Mouse (Mus musculus): ENCODE data around the gene Raver2. TPM values are rescaled to one million over a fixed set of nuclear protein-coding genes. Genes with fewer than 3 reads are reported as not detected.

Raver2 gene
- polyA plus RNA-seq (2012), result 0.01 TPM in 1 of 2 replicates, not detected in the other

- H3K27me3 ChIP-seq (ENCODE audit: control insufficient read depth), result peaks cover 53% of the 10 kb centered on the region
- H3K9me3 ChIP-seq (ENCODE audit: control insufficient read depth, low read length), result no peaks in the 10 kb centered on the region
- H3K4me3 ChIP-seq (replicated peaks), result peak within 1 kb of the TSS; percentile 46
- H3K4me1 ChIP-seq (ENCODE audit: control insufficient read depth), result peaks cover 6% of the 10 kb centered on the region
- no peaks in the 10 kb centered on the region for H3K36me3 ChIP-seq (ENCODE audit: control insufficient read depth)
- TF ChIP-seq GATA1 (IDR thresholded peaks at IDR 0.05; ENCODE audit: low read length), result no peak
- TF ChIP-seq TAL1 (IDR thresholded peaks at IDR 0.05; ENCODE audit: low read length), result no peak
Measured at GRCm38 (mm10) chr4:101068786-101069153, at the start of gene Raver2. Raver2 (plus strand) TSS chr4:101068983.

GRCm38 (mm10) chr4:101020596-101020995 lies 48.2 kb upstream of the Raver2 start, which contains the start of gene Gm10577:
Gm10577 (minus strand) TSS chr4:101020696.
- H3K9me3 ChIP-seq (ENCODE audit: control insufficient read depth, low read length), result peaks cover 5% of the 10 kb centered on the region; the same call in 1 of the 2 replicates
- H3K36me3 ChIP-seq (ENCODE audit: control insufficient read depth), result no peaks in the 10 kb centered on the region
- TF ChIP-seq TAL1 (IDR thresholded peaks at IDR 0.05; ENCODE audit: low read length), result no peak
- TF ChIP-seq GATA1 (IDR thresholded peaks at IDR 0.05; ENCODE audit: low read length), result no peak
- H3K4me3 ChIP-seq (replicated peaks), result no peak within 1 kb of the TSS
- H3K27me3 ChIP-seq (ENCODE audit: control insufficient read depth), result no peaks in the 10 kb centered on the region
- H3K4me1 ChIP-seq (ENCODE audit: control insufficient read depth), result peaks cover 3% of the 10 kb centered on the region

- Histone ChIP-seq H3K4me1 (ENCODE audit: control insufficient read depth) (no peaks in the 10 kb centered on the region), H3K9me3 (ENCODE audit: control insufficient read depth, low read length) (peaks cover 5% of the 10 kb centered on the region; the same call in 1 of the 2 replicates), H3K4me3 (replicated peaks) (no peak overlapping the region), H3K27me3 (ENCODE audit: control insufficient read depth) (no peaks in the 10 kb centered on the region), H3K36me3 (ENCODE audit: control insufficient read depth) (no peaks in the 10 kb centered on the region)
- no peak for TF ChIP-seq TAL1 (IDR thresholded peaks at IDR 0.05; ENCODE audit: low read length)
- TF ChIP-seq GATA1 (IDR thresholded peaks at IDR 0.05; ENCODE audit: low read length), result no peak
Measured at GRCm38 (mm10) chr4:101026566-101026965, 42.2 kb upstream of the Raver2 start.

GRCm38 (mm10) chr4:101026995-101027394 lies 41.8 kb upstream of the Raver2 start:
- TF ChIP-seq GATA1 (IDR thresholded peaks at IDR 0.05; ENCODE audit: low read length), result no peak
- no peak for TF ChIP-seq TAL1 (IDR thresholded peaks at IDR 0.05; ENCODE audit: low read length)
- Histone ChIP-seq H3K4me3 (replicated peaks) (no peak overlapping the region), H3K4me1 (ENCODE audit: control insufficient read depth) (no peaks in the 10 kb centered on the region), H3K9me3 (ENCODE audit: control insufficient read depth, low read length) (peaks cover 5% of the 10 kb centered on the region; the same call in 1 of the 2 replicates), H3K36me3 (ENCODE audit: control insufficient read depth) (no peaks in the 10 kb centered on the region), H3K27me3 (ENCODE audit: control insufficient read depth) (no peaks in the 10 kb centered on the region)

GRCm38 (mm10) chr4:101027852-101028411 lies 40.9 kb upstream of the Raver2 start:
- H3K9me3 ChIP-seq (ENCODE audit: control insufficient read depth, low read length), result peaks cover 4% of the 10 kb centered on the region; the same call in 1 of the 2 replicates
- TF ChIP-seq GATA1 (IDR thresholded peaks at IDR 0.05; ENCODE audit: low read length) (no peak), TAL1 (IDR thresholded peaks at IDR 0.05; ENCODE audit: low read length) (no peak)
- H3K4me1 ChIP-seq (ENCODE audit: control insufficient read depth), result no peaks in the 10 kb centered on the region
- H3K36me3 ChIP-seq (ENCODE audit: control insufficient read depth), result no peaks in the 10 kb centered on the region
- no peaks in the 10 kb centered on the region for H3K27me3 ChIP-seq (ENCODE audit: control insufficient read depth)
- no peak overlapping the region for H3K4me3 ChIP-seq (replicated peaks)

GRCm38 (mm10) chr4:101033047-101033446 lies 35.7 kb upstream of the Raver2 start:
- Histone ChIP-seq H3K4me3 (replicated peaks) (no peak overlapping the region), H3K36me3 (ENCODE audit: control insufficient read depth) (no peaks in the 10 kb centered on the region), H3K9me3 (ENCODE audit: control insufficient read depth, low read length) (no peaks in the 10 kb centered on the region), H3K27me3 (ENCODE audit: control insufficient read depth) (no peaks in the 10 kb centered on the region), H3K4me1 (ENCODE audit: control insufficient read depth) (no peaks in the 10 kb centered on the region)
- TF ChIP-seq GATA1 (IDR thresholded peaks at IDR 0.05; ENCODE audit: low read length) (no peak), TAL1 (IDR thresholded peaks at IDR 0.05; ENCODE audit: low read length) (no peak)

- H3K36me3 ChIP-seq (ENCODE audit: control insufficient read depth), result no peaks in the 10 kb centered on the region
- no peak overlapping the region for H3K4me3 ChIP-seq (replicated peaks)
- no peaks in the 10 kb centered on the region for H3K4me1 ChIP-seq (ENCODE audit: control insufficient read depth)
- no peaks in the 10 kb centered on the region for H3K9me3 ChIP-seq (ENCODE audit: control insufficient read depth, low read length)
- H3K27me3 ChIP-seq (ENCODE audit: control insufficient read depth), result no peaks in the 10 kb centered on the region
- TF ChIP-seq TAL1 (IDR thresholded peaks at IDR 0.05; ENCODE audit: low read length) (no peak), GATA1 (IDR thresholded peaks at IDR 0.05; ENCODE audit: low read length) (no peak)
Measured at GRCm38 (mm10) chr4:101035131-101035530, 33.7 kb upstream of the Raver2 start.

GRCm38 (mm10) chr4:101037156-101037555 lies 31.6 kb upstream of the Raver2 start:
- Histone ChIP-seq H3K9me3 (ENCODE audit: control insufficient read depth, low read length) (no peaks in the 10 kb centered on the region), H3K27me3 (ENCODE audit: control insufficient read depth) (no peaks in the 10 kb centered on the region), H3K4me1 (ENCODE audit: control insufficient read depth) (no peaks in the 10 kb centered on the region), H3K4me3 (replicated peaks) (no peak overlapping the region), H3K36me3 (ENCODE audit: control insufficient read depth) (no peaks in the 10 kb centered on the region)
- TF ChIP-seq GATA1 (IDR thresholded peaks at IDR 0.05; ENCODE audit: low read length) (no peak), TAL1 (IDR thresholded peaks at IDR 0.05; ENCODE audit: low read length) (no peak)

- H3K9me3 ChIP-seq (ENCODE audit: control insufficient read depth, low read length), result no peaks in the 10 kb centered on the region
- H3K36me3 ChIP-seq (ENCODE audit: control insufficient read depth), result no peaks in the 10 kb centered on the region
- no peaks in the 10 kb centered on the region for H3K4me1 ChIP-seq (ENCODE audit: control insufficient read depth)
- no peak overlapping the region for H3K4me3 ChIP-seq (replicated peaks)
- TF ChIP-seq GATA1 (IDR thresholded peaks at IDR 0.05; ENCODE audit: low read length) (no peak), TAL1 (IDR thresholded peaks at IDR 0.05; ENCODE audit: low read length) (no peak)
- H3K27me3 ChIP-seq (ENCODE audit: control insufficient read depth), result no peaks in the 10 kb centered on the region
Measured at GRCm38 (mm10) chr4:101043691-101044090, 25.1 kb upstream of the Raver2 start.

GRCm38 (mm10) chr4:101044149-101044548 lies 24.6 kb upstream of the Raver2 start:
- TF ChIP-seq GATA1 (IDR thresholded peaks at IDR 0.05; ENCODE audit: low read length) (no peak), TAL1 (IDR thresholded peaks at IDR 0.05; ENCODE audit: low read length) (no peak)
- Histone ChIP-seq H3K4me3 (replicated peaks) (no peak overlapping the region), H3K36me3 (ENCODE audit: control insufficient read depth) (no peaks in the 10 kb centered on the region), H3K9me3 (ENCODE audit: control insufficient read depth, low read length) (no peaks in the 10 kb centered on the region), H3K4me1 (ENCODE audit: control insufficient read depth) (no peaks in the 10 kb centered on the region), H3K27me3 (ENCODE audit: control insufficient read depth) (no peaks in the 10 kb centered on the region)

All from erythroblast, embryonic 14.5 days (primary cell).